Mouse (Mus musculus) cerebellum, postnatal 36 days (tissue): ENCODE data around the gene Sapcd2.

Experiments used
- DNase-seq, 2 experiments: peaks; one replicate each; pipeline ENCODE4 v3.0.0; 2021 to 2022; ENCODE audit warnings: mixed read lengths in 2 of 2

Gene Sapcd2

DNA sequence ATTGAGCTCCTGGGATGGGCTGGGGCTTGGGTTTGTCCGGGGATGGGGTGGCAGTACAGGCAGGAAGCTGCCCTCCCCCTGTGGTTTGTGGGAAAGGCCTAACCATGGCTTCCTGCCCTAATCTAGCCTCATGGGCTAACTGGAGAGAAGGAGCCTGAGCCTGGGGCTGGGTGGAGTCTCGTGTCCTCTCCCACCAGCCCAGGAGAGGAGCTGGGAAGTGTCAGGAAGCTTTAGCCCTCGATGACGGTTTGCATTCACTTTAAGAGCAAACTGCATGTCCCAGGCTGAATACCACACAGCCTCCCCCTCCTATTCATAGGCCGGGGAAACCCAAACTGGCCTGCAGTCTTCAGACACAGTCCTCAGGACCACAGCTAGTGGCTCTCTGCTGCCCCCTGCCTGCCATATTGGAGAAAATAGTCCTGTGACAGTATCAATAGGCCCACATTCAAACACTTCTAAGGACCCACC is 54.6 kb downstream of the Sapcd2 start:
- DNase-seq = peak; percentile 85 to 87

DNA sequence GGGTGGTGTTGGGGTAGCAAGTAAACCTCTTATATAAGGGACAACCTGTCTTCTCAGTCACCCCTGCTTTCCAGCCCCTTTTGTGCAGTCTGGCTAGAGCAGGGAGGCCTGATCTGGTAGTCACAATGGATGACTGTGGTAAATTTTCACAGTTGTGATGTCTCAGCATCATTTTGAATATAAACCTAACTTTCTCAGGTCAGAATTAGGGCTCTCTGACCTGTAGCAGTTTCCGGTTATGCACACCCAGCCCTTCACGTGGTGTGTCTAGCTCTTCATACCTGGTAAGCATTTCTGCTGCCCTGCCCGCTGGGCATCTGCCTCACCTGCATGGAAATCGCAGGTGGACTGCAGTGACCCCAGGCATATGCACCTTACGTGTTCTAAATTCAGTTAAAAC is 55.1 kb downstream of the Sapcd2 start:
- DNase-seq = no peak
